Mouse (Mus musculus): ENCODE data around the gene Elp4. TPM values are rescaled to one million over a fixed set of nuclear protein-coding genes. Genes with fewer than 3 reads are reported as not detected.

Elp4 gene
- total RNA-seq, 2 experiments from 2014 or later: 15.3 to 20.9 TPM

DNA sequence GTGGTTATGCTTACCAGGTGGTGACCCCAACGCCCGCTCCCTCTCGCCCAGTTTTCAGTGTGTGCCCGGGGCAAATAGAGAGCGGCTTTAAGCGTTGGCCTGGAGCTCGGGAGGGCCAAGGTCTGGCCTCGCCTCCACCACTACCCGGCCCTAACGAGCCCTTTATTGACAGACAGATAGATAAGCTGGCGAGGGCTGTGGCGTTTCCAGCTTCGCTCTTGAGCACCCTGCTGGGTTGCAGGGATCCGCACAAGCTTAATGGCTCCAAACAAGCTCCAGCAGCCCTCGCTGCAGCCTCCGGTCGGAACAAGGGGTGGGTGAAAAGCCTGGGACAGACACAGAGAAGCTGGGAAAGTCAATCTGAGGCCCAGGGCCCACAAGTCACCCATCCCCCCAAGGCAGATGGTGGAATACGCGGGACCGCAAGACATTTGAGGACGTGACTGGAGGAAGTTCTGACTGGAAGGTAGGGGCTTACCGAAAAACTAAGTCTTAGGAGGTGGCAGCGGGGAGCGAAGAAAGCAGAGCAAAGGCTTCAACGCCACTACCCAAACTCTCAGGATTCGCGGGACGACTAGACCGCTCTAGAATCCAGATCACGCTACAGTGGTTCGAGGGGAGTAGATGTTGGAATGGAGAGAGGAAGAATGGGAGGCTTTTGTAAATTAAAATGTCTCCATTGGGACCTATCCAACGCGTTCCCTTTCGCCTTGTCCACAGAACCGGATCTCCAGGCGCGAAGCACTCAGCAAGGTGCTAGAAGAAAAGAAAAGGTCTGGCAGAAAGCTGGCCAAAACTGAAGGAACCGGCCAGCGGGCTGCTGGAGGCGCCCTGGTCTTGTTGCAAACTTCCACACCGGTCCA is 237.4 kb downstream of the Elp4 start:
- intact Hi-C loops (cut with DNase I): loop anchor here (10.0 kb wide), 1 partner anchor 332 kb away; no protein-coding TSS in a partner anchor
- no peak for DNase-seq (ENCODE audit: low spot score in 2 of 2)

DNA sequence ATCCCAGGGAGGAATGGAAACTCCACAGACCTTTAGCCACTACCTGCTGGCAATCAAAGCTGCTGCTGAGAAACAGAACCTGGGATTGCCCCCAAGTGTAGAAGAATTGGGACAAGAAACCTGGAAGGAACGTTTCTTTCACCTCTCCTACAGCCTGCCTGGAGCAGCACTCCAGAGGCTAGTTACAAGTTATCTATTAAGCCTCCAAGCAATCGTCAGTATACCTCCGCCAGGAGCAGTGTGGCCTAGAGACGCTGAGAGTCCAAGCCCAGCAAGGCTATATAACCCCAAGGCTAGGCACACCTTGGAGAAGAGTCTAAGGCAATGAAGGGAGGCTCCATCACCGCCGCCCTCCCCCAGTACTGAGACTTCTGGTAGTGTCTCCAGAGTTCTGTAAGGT is 238.0 kb downstream of the Elp4 start:
- intact Hi-C loops (cut with DNase I): loop anchor here (10.0 kb wide), 1 partner anchor 332 kb away; no protein-coding TSS in a partner anchor
- DNase-seq (ENCODE audit: low spot score in 2 of 2): no peak

DNA sequence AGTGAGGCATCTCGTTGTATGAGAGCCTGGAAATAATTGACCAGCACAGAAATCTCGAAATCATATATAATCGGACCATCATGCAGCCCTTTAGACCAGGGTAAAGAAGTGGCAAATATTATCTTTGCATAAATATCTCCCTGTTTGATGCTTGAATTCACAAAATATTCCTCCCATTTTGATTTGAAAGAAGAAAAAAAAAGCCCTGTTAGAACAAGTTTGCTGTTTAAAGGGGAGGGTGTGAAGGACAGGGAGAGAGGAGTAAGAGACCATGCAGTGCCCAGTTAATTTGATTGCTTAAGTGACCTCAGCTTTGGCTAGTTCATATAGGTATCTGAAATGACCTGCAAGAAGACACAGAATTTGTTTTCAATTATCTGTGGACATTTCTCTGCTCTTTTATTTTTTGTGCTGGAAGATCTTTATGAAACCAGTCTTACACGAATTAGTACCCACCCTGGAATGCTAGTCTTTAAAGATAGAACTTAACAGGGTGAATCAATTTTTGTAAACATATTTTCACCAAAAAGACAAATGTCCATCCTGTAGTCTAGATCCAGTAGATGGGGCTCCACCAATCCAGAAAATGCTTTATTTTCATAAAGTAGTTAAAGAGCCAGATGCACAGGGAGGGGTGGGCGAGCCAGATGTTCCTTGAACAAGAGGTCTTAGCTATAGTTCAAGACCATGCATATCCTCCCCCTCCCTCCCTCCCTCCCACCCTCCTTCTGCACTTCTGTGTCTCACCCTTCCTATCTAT is 238.7 kb downstream of the Elp4 start:
- intact Hi-C loops (cut with DNase I): loop anchor here (10.0 kb wide), 1 partner anchor 331 kb away; no protein-coding TSS in a partner anchor
- no peak for DNase-seq (ENCODE audit: low spot score in 2 of 2)

DNA sequence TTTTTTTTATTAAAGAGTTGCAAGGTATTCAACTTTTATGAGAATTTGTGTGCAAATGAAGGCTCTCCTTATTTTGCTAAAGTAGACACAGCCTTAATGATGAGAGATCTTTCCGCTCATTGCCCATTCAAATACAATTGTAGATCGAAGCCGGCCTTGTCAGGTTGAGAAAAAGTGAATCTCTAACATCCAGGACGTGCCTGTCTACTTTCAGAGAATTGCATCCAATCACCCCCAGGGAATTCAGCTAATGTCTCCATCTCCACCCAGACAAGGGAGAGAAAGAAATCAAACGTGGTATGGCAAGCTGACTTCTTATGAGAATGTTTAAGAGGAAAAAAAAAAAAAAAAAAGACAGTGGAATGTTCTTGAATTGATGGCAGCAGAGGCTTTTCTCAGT is 239.4 kb downstream of the Elp4 start:
- intact Hi-C loops (cut with DNase I): loop anchor here (10.0 kb wide), 1 partner anchor 330 kb away; no protein-coding TSS in a partner anchor
- DNase-seq (ENCODE audit: low spot score in 2 of 2): no peak

DNA sequence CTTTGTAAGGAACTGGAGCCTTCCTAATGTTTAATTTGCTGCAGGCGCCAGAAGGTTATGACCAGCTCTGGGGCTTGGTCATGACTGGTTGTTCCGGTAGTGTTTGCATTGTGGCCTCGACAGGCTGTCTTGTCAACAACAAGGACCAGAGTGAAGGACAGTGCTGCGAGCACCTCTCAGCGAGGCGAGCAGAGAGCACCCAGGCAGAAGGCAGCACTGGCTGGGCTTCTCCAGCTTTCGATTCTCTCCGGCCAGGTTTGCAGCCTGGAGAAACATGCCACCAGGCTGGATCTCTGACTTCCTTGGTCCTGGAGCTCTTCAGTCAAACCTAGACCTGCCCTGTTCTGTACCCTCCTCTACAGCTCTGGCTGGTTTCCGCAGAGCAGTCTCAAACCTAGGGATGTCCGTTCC is 241.3 kb downstream of the Elp4 start:
- no peak for DNase-seq (ENCODE audit: low spot score in 2 of 2)
- intact Hi-C loops (cut with DNase I): loop anchor here (10.0 kb wide), 1 partner anchor 328 kb away; no protein-coding TSS in a partner anchor

DNA sequence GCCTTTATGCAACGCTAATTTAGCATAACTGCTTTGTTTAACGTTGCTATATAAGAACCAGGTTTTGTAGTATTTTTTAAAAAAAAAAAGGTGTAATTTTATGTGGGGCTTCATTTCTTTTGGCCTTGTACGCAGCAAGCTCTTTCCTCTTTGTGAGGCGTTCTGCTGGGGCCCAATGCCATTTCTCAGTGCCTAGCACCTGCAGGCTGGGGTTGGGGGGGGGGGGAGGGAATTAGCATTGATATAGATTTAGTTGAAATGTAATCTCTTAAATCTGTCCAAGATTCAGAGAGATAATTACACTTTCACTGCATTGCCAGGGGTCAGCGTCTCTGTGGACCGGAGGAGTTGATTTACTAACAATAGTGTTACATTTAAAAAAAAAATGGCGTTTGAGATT is 241.8 kb downstream of the Elp4 start:
- no peak for DNase-seq (ENCODE audit: low spot score in 2 of 2)
- intact Hi-C loops (cut with DNase I): loop anchor here (10.0 kb wide), 1 partner anchor 328 kb away; no protein-coding TSS in a partner anchor

DNA sequence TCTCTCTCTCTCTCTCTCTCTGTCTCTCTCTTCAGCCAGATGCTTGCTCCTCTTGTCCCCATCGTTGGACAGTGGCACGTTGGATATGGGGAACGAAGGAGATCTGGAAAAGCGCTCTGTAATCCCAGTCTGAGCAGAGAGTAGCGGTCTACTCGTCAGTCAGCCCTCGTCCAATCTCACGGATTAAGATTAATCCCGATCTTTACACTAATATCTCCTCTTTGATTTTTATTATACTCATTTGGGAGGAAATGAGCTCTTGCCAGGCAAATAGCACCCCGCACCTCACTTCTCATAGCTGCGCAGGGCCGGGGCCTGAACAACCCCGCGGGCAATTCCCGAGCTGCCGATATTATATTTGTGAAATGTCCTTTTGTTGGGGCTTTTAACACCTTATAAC is 242.2 kb downstream of the Elp4 start:
- intact Hi-C loops (cut with DNase I): loop anchor here (10.0 kb wide), 1 partner anchor 327 kb away; no protein-coding TSS in a partner anchor
- DNase-seq (ENCODE audit: low spot score in 2 of 2): no peak

DNA sequence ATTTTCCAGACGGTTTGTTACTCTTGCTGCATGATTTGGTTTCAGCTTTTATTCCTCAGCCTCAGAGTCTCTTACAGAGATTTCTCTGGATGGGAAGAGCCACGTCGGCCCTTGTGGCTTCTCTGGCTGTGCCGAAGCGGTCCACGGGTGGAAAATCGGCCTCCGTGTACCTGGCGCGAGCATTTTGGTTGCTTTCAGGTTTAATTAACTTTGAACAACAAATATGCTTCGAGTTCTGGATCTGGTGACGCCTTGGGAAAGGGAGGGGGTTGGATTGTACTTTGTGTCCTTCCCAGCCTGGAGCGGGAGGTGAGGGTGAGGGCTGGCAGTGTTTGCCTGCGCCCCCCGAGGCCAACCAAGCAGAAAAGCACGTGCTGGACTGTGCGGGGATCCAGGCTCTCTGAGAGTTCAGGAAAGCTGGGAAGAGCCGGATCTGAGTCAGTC is 242.7 kb downstream of the Elp4 start:
- no peak for DNase-seq (ENCODE audit: low spot score in 2 of 2)
- intact Hi-C loops (cut with DNase I): loop anchor here (10.0 kb wide), 1 partner anchor 327 kb away; no protein-coding TSS in a partner anchor

DNA sequence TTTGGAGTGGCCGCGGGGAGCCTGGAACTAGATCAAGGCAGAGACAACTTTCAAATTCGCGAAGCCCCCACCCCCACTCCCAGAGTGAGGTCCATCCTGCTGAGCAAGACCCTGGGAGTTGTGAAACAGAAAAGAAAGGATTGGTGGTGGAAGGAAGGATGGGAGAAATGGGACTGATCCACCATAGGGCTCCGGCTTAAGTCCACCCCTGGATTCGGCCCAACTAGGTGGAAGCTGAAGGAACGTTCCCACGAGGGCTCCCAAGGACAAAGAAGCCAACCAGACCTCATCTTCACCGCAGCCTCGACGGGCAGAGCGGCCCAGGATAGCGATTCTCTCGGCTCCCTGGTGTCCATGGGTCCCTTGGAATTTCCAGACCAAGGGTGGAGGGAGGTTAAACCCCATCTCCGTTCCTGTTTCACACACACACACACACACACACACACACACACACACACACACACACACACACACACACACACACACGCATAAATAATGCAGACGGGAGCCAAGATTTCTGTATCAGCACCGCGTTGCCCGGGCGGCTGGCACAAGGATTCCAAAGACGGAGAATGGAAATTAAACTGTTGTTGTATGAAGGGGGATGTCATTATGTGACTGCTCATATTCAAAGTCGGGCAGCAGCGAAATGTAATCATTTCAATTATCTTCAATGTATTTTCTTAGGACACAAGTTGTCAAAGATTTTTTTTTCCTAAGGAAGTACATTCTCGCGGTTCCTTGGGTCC is 243.3 kb downstream of the Elp4 start:
- intact Hi-C loops (cut with DNase I): loop anchor here (10.0 kb wide), 1 partner anchor 326 kb away; no protein-coding TSS in a partner anchor
- DNase-seq (ENCODE audit: low spot score in 2 of 2): no peak

DNA sequence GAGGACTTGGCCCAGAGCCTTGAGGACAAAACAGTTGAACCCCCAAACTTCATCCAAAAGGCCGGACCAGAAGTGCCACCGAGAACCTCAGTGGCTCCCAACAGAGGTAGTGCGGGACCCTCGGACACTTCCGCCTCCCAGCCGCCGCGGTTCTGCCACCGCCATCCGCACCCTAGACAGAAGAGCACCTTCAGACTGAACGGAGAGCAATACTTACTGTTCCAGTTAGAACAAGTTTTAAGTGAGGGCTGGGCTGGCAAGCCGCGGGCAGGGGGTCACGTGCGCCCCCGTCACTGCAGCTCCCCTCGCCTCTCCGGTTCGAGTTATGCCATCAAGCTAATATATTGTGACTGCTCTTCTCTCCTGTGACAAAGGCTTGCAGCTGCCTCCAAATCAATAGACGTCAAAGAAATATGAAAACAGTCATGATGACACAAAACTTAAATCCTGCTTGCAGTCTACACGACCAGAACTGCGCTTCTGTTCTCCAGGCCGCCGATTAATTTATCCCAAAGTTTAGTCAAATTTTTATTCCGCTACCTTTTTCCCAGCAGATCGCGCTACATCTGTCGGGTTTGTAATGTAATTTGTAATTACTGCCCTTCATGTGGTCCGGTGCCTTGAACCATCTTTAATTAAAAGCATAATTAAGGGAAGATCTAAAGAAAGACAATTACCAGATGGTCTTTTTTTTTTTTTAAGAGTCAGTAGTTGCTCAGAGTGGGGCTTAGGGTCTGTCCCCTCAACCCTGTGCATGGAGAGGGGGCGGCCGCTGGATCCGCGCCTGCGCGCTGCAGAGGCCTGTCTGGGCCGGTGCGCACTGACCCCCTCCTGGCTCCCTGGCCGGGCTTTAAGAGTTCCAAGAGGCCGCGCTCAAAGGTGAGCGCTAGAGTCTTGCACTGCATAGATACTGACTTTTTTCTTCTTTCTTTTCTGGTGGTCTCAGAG is 244.2 kb downstream of the Elp4 start:
- DNase-seq (ENCODE audit: low spot score in 2 of 2): no peak
- intact Hi-C loops (cut with DNase I): loop anchor here (10.0 kb wide), 1 partner anchor 325 kb away; no protein-coding TSS in a partner anchor

DNA sequence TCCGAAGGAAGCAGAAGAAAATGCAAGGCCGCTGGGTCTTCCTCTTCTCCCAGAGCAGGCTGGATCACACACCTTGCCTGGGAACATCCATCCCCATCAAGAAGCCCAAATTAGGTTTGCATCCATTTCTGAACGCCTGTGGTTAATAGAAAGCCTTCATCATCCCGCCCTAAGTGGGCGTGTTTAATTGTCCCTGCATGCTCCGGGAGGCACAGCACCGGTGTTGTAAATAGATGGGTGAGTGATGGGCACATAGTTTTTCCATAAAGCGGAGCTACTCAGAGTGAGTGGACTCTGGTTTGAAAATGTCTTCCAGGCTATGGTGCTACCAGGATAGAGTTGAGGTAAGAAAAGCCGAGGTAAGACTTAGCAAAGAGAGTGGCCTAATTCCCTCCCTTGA is 245.0 kb downstream of the Elp4 start:
- DNase-seq (ENCODE audit: low spot score in 2 of 2): no peak
- intact Hi-C loops (cut with DNase I): no loop called here

DNA sequence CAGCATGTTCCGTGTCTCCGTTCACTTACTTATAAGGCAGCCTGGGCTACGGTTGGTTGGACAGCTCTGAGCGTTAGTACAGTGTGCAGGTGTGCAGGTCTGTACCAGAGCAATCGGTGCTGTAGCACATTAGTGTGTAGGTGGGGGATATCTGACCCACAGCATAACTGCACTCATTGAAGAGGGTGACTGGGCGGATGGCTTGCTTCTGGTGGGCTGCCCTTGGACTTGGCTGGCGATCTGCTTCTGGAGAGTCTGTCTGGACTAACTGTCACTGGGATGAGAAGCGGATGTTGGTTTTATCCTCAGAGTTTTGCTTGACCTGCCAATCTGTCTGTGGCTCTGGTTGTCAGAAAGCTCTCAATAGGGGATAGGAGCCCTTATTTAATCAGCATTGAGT is 247.9 kb downstream of the Elp4 start:
- DNase-seq (ENCODE audit: low spot score in 2 of 2): no peak
- intact Hi-C loops (cut with DNase I): no loop called here

Other genes with a start within 250 kb of the Elp4 start
- gene Pax6, start 235.7 kb downstream of the Elp4 start, total RNA-seq (2021): 1 to 10 TPM; 5.2 to 8.1 TPM
- gene Immp1l, start 74 bp upstream of the Elp4 start, total RNA-seq (2021): 10 to 100 TPM; 24.6 to 30.6 TPM
- 10 to 100 TPM; 17.3 to 19.9 TPM for gene Dnajc24, start 99.0 kb upstream of the Elp4 start, total RNA-seq (2021)

All from left cerebral cortex, postnatal 14 days (tissue).